Mouse (Mus musculus) embryonic facial prominence, embryonic 12.5 days (tissue): ENCODE results near the gene Klhl3. TPM values are rescaled to one million over a fixed set of nuclear protein-coding genes. Genes with fewer than 3 reads are reported as not detected.

Experiments used
- ATAC-seq: fragments of 200-750 bp; cut with Nextera tagmentation; 2 replicates; pipeline ENCODE4 v1.8.0; 2017; ENCODE audit not compliant: insufficient number of reproducible peaks, insufficient read depth, low FRiP score, low TSS enrichment
- H3K27ac ChIP-seq: fragments of 300-500 bp; sonication (generic); 2 replicates; pipeline ENCODE4 v1.5.1; 2016; ENCODE audit warnings: mild to moderate bottlenecking
- H3K27me3 ChIP-seq: fragments of 300-500 bp; sonication (generic); 2 replicates; pipeline ENCODE4 v1.6.1; 2016; ENCODE audit warnings: mild to moderate bottlenecking, moderate library complexity
- H3K36me3 ChIP-seq: fragments of 300-500 bp; sonication (generic); 2 replicates; pipeline ENCODE4 v1.6.1; 2016; ENCODE audit warnings: mild to moderate bottlenecking
- H3K4me1 ChIP-seq: fragments of 300-500 bp; sonication (generic); 2 replicates; pipeline ENCODE4 v1.6.1; 2016
- H3K4me2 ChIP-seq: fragments of 300-500 bp; sonication (generic); replicated peaks from 2 replicates; pipeline ENCODE4 v1.6.1; 2016; ENCODE audit warnings: mild to moderate bottlenecking, moderate library complexity
- H3K4me3 ChIP-seq: fragments of 300-500 bp; sonication (generic); 2 replicates; pipeline ENCODE4 v1.5.1; 2016; ENCODE audit warnings: mild to moderate bottlenecking
- H3K9ac ChIP-seq: fragments of 300-500 bp; sonication (generic); 2 replicates; pipeline ENCODE4 v1.6.1; 2016; ENCODE audit warnings: mild to moderate bottlenecking, moderate library complexity
- H3K9me3 ChIP-seq: fragments of 300-500 bp; sonication (generic); 2 replicates; pipeline ENCODE4 v1.6.1; 2016; ENCODE audit warnings: mild to moderate bottlenecking, moderate library complexity
- WGBS: fragments of 180-500 bp; shearing (Covaris S2); methylation state at CpG from one replicate; pipeline ENCODE4 v1.1.7; 2016; 5-methylcytosine and 5-hydroxymethylcytosine counted together
- polyA plus RNA-seq: library from polyadenylated mRNA; unstranded; fragments of >200 nt; fragmentation: Nextera tagmentation; extraction: Ambion mirVana; gene quantifications from 2 replicates; pipeline ENCODE4 v1.2.1, GENCODE M21; 2016

Klhl3 gene
- polyA plus RNA-seq, 1 experiment from 2014 or later, result 2.9 TPM

DNA sequence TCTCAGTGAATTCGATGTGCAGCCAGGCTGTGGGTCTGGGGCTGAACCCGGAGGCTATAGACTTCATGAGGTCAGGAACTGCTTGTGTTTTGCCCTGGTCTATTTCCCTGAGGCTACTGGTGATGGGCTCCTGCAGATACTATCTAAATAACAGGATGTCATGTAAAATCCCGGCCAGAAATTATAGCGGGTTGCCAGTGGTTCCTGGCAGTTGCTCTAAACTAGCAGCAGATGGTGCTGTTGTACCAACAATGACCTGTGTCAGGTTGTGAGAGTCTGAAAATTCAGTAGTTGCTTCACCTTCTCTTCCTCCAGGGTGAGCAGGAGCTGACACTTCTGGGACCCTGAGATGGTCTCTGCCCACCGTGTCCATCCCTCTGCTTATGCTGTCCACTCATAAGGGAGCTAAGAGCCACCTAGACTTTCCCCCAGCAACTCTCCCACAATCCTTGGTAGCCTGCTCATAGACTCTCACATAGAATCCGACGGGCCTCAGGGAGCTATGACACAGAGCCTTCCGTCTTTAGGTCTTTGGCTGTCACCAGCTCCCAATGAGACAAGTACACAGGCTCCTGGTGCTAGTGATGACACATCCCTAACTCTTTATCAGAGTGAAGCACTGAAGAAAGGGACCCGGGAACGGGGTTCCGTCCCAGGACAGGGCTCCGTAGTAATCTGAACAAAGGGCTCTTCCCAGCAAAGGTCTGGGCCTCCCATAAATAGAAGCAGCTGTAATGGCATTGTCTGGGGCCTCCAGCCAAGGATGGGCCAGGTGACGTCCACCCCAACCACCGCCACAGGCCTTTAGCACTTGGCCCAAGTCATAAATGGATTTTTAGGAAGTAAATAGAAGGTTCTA lies 101.1 kb downstream of the Klhl3 start:
- no peak for ATAC-seq

GRCm38 (mm10) chr13:58011526-58011925 lies 101.9 kb downstream of the Klhl3 start:
- WGBS, result 70% methylated on average over 2 of the region's 2 CpGs
- no peaks in the 10 kb centered on the region for H3K9me3 ChIP-seq
- H3K9ac ChIP-seq, result no peak overlapping the region
- H3K27me3 ChIP-seq, result no peaks in the 10 kb centered on the region
- ATAC-seq, result no peak
- H3K4me1 ChIP-seq, result no peaks in the 10 kb centered on the region
- H3K36me3 ChIP-seq, result 0 out of 2 replicates have a peak, but pooled peaks cover 2% of the 10 kb centered on the region
- no peak overlapping the region for H3K4me3 ChIP-seq
- no peak overlapping the region for H3K27ac ChIP-seq
- H3K4me2 ChIP-seq, result no peak overlapping the region

More for the DNA sequence above, 101.1 kb downstream of the Klhl3 start:
- Histone ChIP-seq H3K9me3 (no peaks in the 10 kb centered on the region), H3K4me3 (no peak overlapping the region), H3K4me1 (no peaks in the 10 kb centered on the region), H3K9ac (no peak overlapping the region), H3K27ac (no peak overlapping the region), H3K36me3 (0 out of 2 replicates have a peak, but pooled peaks cover 2% of the 10 kb centered on the region), H3K4me2 (no peak overlapping the region), H3K27me3 (no peaks in the 10 kb centered on the region)
- 67% methylated on average over 14 of the region's 14 CpGs for WGBS

DNA sequence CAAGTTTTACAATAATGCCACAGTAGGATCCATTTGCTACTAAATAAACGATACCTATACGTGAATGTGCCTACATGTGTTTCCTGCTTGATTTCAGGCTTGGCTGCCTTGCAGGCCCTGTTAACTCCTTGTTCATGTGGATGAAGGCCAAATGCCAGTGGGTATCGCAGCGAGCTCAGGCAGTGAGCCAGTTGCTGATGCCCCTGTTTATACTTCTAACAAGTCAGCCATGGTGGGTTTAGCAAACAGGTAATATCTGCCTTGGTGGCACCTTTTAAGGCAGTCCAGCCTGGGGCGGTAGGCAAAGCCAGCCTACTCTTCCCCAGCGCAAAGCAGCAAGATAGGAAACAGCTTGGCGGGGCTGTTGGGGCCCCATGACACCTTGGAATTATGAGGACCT lies 103.0 kb downstream of the Klhl3 start:
- no peak overlapping the region for H3K4me3 ChIP-seq
- 0 out of 2 replicates have a peak, but pooled peaks cover 2% of the 10 kb centered on the region for H3K36me3 ChIP-seq
- H3K9ac ChIP-seq, result no peak overlapping the region
- ATAC-seq, result no peak
- no peak overlapping the region for H3K27ac ChIP-seq
- H3K9me3 ChIP-seq, result no peaks in the 10 kb centered on the region
- H3K27me3 ChIP-seq, result no peaks in the 10 kb centered on the region
- no peaks in the 10 kb centered on the region for H3K4me1 ChIP-seq
- 89% methylated on average over 7 of the region's 7 CpGs for WGBS
- H3K4me2 ChIP-seq, result no peak overlapping the region

- WGBS, result 81% methylated on average over 13 of the region's 13 CpGs
These were observed 104.1 kb downstream of the Klhl3 start for GRCm38 (mm10) chr13:58009275-58009674.

GRCm38 (mm10) chr13:58008038-58008364 lies 105.4 kb downstream of the Klhl3 start:
- Histone ChIP-seq H3K27ac (no peak overlapping the region), H3K27me3 (no peaks in the 10 kb centered on the region), H3K4me1 (no peaks in the 10 kb centered on the region), H3K4me2 (no peak overlapping the region), H3K4me3 (no peak overlapping the region), H3K9me3 (no peaks in the 10 kb centered on the region), H3K9ac (no peak overlapping the region), H3K36me3 (0 out of 2 replicates have a peak, but pooled peaks cover 2% of the 10 kb centered on the region)
- 83% methylated on average over 5 of the region's 5 CpGs for WGBS
- no peak for ATAC-seq

More at GRCm38 (mm10) chr13:58009275-58009674, 104.1 kb downstream of the Klhl3 start:
- H3K4me3 ChIP-seq, result no peak overlapping the region
- H3K4me1 ChIP-seq, result no peaks in the 10 kb centered on the region
- no peaks in the 10 kb centered on the region for H3K9me3 ChIP-seq
- no peak overlapping the region for H3K27ac ChIP-seq
- H3K27me3 ChIP-seq, result no peaks in the 10 kb centered on the region
- ATAC-seq, result no peak
- H3K4me2 ChIP-seq, result no peak overlapping the region
- no peak overlapping the region for H3K9ac ChIP-seq
- H3K36me3 ChIP-seq, result 0 out of 2 replicates have a peak, but pooled peaks cover 2% of the 10 kb centered on the region

- no peaks in the 10 kb centered on the region for H3K4me1 ChIP-seq
- 53% methylated on average over 16 of the region's 16 CpGs for WGBS
- no peak overlapping the region for H3K27ac ChIP-seq
- H3K4me2 ChIP-seq, result no peak overlapping the region
- no peaks in the 10 kb centered on the region for H3K27me3 ChIP-seq
- H3K4me3 ChIP-seq, result no peak overlapping the region
- no peak overlapping the region for H3K9ac ChIP-seq
- no peaks in the 10 kb centered on the region for H3K9me3 ChIP-seq
- ATAC-seq, result no peak
- 0 out of 2 replicates have a peak, but pooled peaks cover 2% of the 10 kb centered on the region for H3K36me3 ChIP-seq
These were observed 105.9 kb downstream of the Klhl3 start for GRCm38 (mm10) chr13:58007256-58008037.

DNA sequence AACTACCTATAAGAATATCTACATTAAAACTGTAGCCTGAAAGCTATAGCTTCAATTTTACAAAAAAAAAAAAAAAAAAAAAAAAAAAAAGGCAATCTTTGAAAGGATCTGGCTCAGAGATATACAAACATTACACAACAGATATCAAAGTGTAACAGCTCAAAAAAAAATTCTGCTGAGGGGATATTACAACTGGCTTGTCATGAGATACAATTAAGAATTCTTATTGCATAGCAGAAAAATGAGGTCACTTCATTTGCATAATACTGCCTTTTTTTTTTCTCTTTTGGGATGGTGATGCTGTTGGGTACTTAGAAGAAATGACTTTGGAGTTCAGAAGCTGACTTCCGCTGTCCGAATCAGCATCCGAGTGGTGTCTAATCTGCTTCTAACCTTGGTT lies 111.6 kb downstream of the Klhl3 start:
- WGBS, result 87% methylated on average over 3 of the region's 3 CpGs
- H3K27ac ChIP-seq, result no peak overlapping the region
- H3K9me3 ChIP-seq, result no peaks in the 10 kb centered on the region
- H3K27me3 ChIP-seq, result no peaks in the 10 kb centered on the region
- H3K4me1 ChIP-seq, result no peaks in the 10 kb centered on the region
- ATAC-seq, result no peak
- no peak overlapping the region for H3K4me2 ChIP-seq
- no peak overlapping the region for H3K4me3 ChIP-seq
- no peak overlapping the region for H3K9ac ChIP-seq
- H3K36me3 ChIP-seq, result no peaks in the 10 kb centered on the region

- Histone ChIP-seq H3K4me3 (no peak overlapping the region), H3K4me2 (no peak overlapping the region), H3K4me1 (no peaks in the 10 kb centered on the region), H3K9me3 (no peaks in the 10 kb centered on the region), H3K36me3 (no peaks in the 10 kb centered on the region), H3K27me3 (no peaks in the 10 kb centered on the region), H3K27ac (no peak overlapping the region), H3K9ac (no peak overlapping the region)
- 78% methylated on average over 11 of the region's 11 CpGs for WGBS
- no peak for ATAC-seq
These were observed 116.9 kb downstream of the Klhl3 start for GRCm38 (mm10) chr13:57996536-57996935.

DNA sequence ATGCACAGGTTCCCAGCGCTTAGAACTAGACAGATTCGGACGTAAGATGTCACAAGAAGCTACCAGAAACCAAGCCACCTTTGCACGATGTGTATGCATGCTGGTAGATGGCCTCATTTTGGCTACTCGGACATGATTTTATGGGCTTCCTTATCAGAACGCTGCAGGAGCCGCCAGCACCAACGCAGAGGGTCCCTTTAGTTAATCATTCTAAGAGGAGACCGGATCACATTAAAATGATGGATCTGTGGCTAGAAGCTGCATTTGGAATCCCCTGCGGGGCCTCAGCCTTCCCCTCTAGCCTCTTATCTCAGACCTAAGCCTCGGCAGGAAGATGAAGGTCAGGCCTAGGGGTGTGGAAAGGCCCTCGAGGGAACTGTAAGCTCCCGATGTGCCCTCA lies 117.5 kb downstream of the Klhl3 start:
- Histone ChIP-seq H3K27me3 (no peaks in the 10 kb centered on the region), H3K4me2 (no peak overlapping the region), H3K36me3 (no peaks in the 10 kb centered on the region), H3K4me1 (no peaks in the 10 kb centered on the region), H3K9me3 (no peaks in the 10 kb centered on the region), H3K9ac (no peak overlapping the region), H3K27ac (no peak overlapping the region), H3K4me3 (no peak overlapping the region)
- WGBS, result 83% methylated on average over 13 of the region's 13 CpGs
- no peak for ATAC-seq

DNA sequence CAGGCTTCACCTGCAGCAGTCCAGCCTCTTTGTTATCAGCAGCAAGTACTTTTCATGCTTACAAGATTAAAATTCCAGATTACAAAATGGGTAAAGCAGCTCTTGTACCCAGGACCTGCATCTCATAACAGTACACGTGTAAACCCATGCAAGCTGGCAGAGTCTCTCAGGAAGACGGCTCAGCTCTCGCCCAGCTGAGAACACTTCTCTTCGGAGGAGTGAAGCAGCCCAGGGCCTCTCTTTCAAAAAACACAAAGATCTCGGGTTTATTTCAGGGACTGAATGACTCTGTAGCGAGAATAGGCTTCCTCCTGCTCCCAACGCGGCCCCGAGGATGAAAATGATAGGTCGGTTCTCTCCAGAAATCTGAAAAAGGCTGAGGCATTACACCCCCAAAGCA lies 128.8 kb downstream of the Klhl3 start:
- H3K36me3 ChIP-seq, result no peaks in the 10 kb centered on the region
- H3K4me2 ChIP-seq, result no peak overlapping the region
- WGBS, result 69% methylated on average over 10 of the region's 10 CpGs
- peaks cover 42% of the 10 kb centered on the region for H3K4me1 ChIP-seq
- H3K9ac ChIP-seq, result no peak overlapping the region
- H3K4me3 ChIP-seq, result no peak overlapping the region
- no peak for ATAC-seq
- no peaks in the 10 kb centered on the region for H3K9me3 ChIP-seq
- H3K27me3 ChIP-seq, result 0 out of 2 replicates have a peak, but pooled peaks cover 3% of the 10 kb centered on the region
- no peak overlapping the region for H3K27ac ChIP-seq

DNA sequence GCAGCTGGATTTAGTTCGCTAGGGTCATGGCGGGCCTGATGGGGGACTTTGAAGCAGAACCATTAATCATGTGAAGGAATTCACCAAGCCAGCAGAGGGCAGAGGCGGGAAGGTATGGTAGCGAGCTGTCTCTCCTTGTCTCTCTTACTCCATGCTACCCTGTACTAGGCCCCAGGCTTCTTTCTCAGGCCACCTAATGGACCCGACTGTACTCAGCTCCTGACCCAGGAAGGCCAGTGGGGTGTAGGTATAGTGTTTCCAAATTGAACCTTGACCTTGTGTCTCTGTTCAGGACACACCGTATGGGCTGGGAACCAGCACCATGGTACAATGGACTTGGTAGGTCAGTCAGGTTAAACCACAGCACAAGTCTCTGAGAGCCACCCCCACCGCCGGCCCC lies 129.2 kb downstream of the Klhl3 start:
- WGBS, result 60% methylated on average over 8 of the region's 8 CpGs

GRCm38 (mm10) chr13:57983330-57983729 lies 130.1 kb downstream of the Klhl3 start:
- H3K27ac ChIP-seq, result no peak overlapping the region
- H3K4me2 ChIP-seq, result no peak overlapping the region
- no peaks in the 10 kb centered on the region for H3K36me3 ChIP-seq
- ATAC-seq, result no peak
- H3K9ac ChIP-seq, result no peak overlapping the region
- no peaks in the 10 kb centered on the region for H3K9me3 ChIP-seq
- H3K4me1 ChIP-seq, result peaks cover 51% of the 10 kb centered on the region
- H3K4me3 ChIP-seq, result no peak overlapping the region
- 47% methylated on average over 12 of the region's 12 CpGs for WGBS
- 0 out of 2 replicates have a peak, but pooled peaks cover 3% of the 10 kb centered on the region for H3K27me3 ChIP-seq

More for the DNA sequence above, 129.2 kb downstream of the Klhl3 start:
- Histone ChIP-seq H3K27me3 (0 out of 2 replicates have a peak, but pooled peaks cover 3% of the 10 kb centered on the region), H3K4me2 (no peak overlapping the region), H3K4me1 (peaks cover 46% of the 10 kb centered on the region), H3K4me3 (no peak overlapping the region), H3K9me3 (no peaks in the 10 kb centered on the region), H3K9ac (no peak overlapping the region), H3K36me3 (no peaks in the 10 kb centered on the region), H3K27ac (no peak overlapping the region)
- ATAC-seq, result no peak
